Mouse (Mus musculus) liver, embryonic 16.5 days (tissue): ENCODE data around the gene Traf5. TPM values are rescaled to one million over a fixed set of nuclear protein-coding genes. Genes with fewer than 3 reads are reported as not detected.

ENCODE experiments used
- ATAC-seq: fragments of 200-750 bp; cut with Nextera tagmentation; 2 replicates; pipeline ENCODE4 v1.8.0; 2017; ENCODE audit warnings: low read depth, mild to moderate bottlenecking, moderate number of reproducible peaks, moderate library complexity
- H3K27ac ChIP-seq: fragments of 300-500 bp; sonication (generic); 2 replicates; pipeline ENCODE4 v1.5.1; 2014; ENCODE audit warnings: mild to moderate bottlenecking, low read length
- H3K27me3 ChIP-seq: fragments of 300-500 bp; sonication (generic); 2 replicates; pipeline ENCODE4 v1.6.1; 2014; ENCODE audit warnings: low read depth, low read length, mixed read lengths; ENCODE audit not compliant: control insufficient read depth, insufficient read depth
- H3K36me3 ChIP-seq: fragments of 300-500 bp; sonication (generic); 2 replicates; pipeline ENCODE4 v1.6.1; 2014; ENCODE audit warnings: mild to moderate bottlenecking; ENCODE audit not compliant: control insufficient read depth, insufficient read depth
- H3K4me1 ChIP-seq: fragments of 300-500 bp; sonication (generic); 2 replicates; pipeline ENCODE4 v1.6.1; 2014; ENCODE audit warnings: low read depth, low read length, mixed read lengths; ENCODE audit not compliant: control insufficient read depth
- H3K4me2 ChIP-seq: fragments of 300-500 bp; sonication (generic); 2 replicates; pipeline ENCODE4 v1.6.1; 2014; ENCODE audit warnings: low read depth, low read length, mixed read lengths
- H3K4me3 ChIP-seq: fragments of 300-500 bp; sonication (generic); 2 replicates; pipeline ENCODE4 v1.5.1; 2014; ENCODE audit warnings: low read depth, mild to moderate bottlenecking, low read length
- H3K9ac ChIP-seq: fragments of 300-500 bp; sonication (generic); 2 replicates; pipeline ENCODE4 v1.6.1; 2014; ENCODE audit warnings: low read depth, low read length
- H3K9me3 ChIP-seq: fragments of 300-500 bp; sonication (generic); replicated peaks from 2 replicates; pipeline ENCODE4 v1.6.1; 2016; ENCODE audit warnings: low read length; ENCODE audit not compliant: control insufficient read depth
- WGBS: fragments of 180-500 bp; shearing (Covaris S2); extraction: QIAGEN DNeasy Blood & Tissue Kit; methylation state at CpG from one replicate; pipeline ENCODE4 v1.1.7; 2014; ENCODE audit not compliant: insufficient replicate concordance; 5-methylcytosine and 5-hydroxymethylcytosine counted together
- microRNA-seq: library from miRNA; unstranded; fragments of <30 nt; microRNA quantifications from one replicate; pipeline ENCODE4, GENCODE M21; 2016
- polyA plus RNA-seq: library from polyadenylated mRNA; unstranded; fragments of >200 nt; fragmentation: Nextera tagmentation; extraction: Ambion mirVana; gene quantifications from 2 replicates; pipeline ENCODE4 v1.2.1, GENCODE M21; 2015

Gene Traf5
- polyA plus RNA-seq, 1 experiment from 2014 or later, result 5.3 TPM

- Histone ChIP-seq H3K4me1 (peaks cover 12% of the 10 kb centered on the region), H3K4me3 (peak overlapping the region; percentile 24; the same call in 1 of the 2 replicates), H3K36me3 (no peaks in the 10 kb centered on the region), H3K9me3 (no peaks in the 10 kb centered on the region), H3K9ac (no peak overlapping the region; the same call in 1 of the 2 replicates), H3K4me2 (peak overlapping the region; percentile 47), H3K27me3 (no peaks in the 10 kb centered on the region), H3K27ac (peak overlapping the region; percentile 68)
- 45% methylated on average over 3 of the region's 3 CpGs for WGBS
- ATAC-seq, result peak; percentile 45
Measured at GRCm38 (mm10) chr1:191956261-191956660, 136.1 kb downstream of the Traf5 start.

- Histone ChIP-seq H3K4me3 (no peak overlapping the region), H3K36me3 (no peaks in the 10 kb centered on the region), H3K9me3 (no peaks in the 10 kb centered on the region), H3K4me1 (peaks cover 12% of the 10 kb centered on the region), H3K27me3 (no peaks in the 10 kb centered on the region), H3K27ac (peak overlapping the region; percentile 25), H3K9ac (no peak overlapping the region), H3K4me2 (no peak overlapping the region)
- peak; percentile 35; the same call in 1 of the 2 replicates for ATAC-seq
- WGBS, result 19% methylated on average over 3 of the region's 3 CpGs
Measured at GRCm38 (mm10) chr1:191955101-191955500, 137.3 kb downstream of the Traf5 start.

GRCm38 (mm10) chr1:191952733-191953335 is 139.5 kb downstream of the Traf5 start:
- no peak overlapping the region for H3K4me2 ChIP-seq
- no peak overlapping the region for H3K27ac ChIP-seq
- ATAC-seq, result no peak
- no peak overlapping the region for H3K9ac ChIP-seq
- no peaks in the 10 kb centered on the region for H3K9me3 ChIP-seq
- no peaks in the 10 kb centered on the region for H3K27me3 ChIP-seq
- H3K4me3 ChIP-seq, result no peak overlapping the region
- no peaks in the 10 kb centered on the region for H3K36me3 ChIP-seq
- peaks cover 12% of the 10 kb centered on the region for H3K4me1 ChIP-seq
- WGBS, result 85% methylated on average over 11 of the region's 11 CpGs

- ATAC-seq, result no peak
- H3K36me3 ChIP-seq, result no peaks in the 10 kb centered on the region
Measured at GRCm38 (mm10) chr1:191950611-191951010, 141.7 kb downstream of the Traf5 start.

GRCm38 (mm10) chr1:191948600-191948999 is 143.8 kb downstream of the Traf5 start:
- Histone ChIP-seq H3K27me3 (no peaks in the 10 kb centered on the region), H3K9me3 (no peaks in the 10 kb centered on the region), H3K36me3 (no peaks in the 10 kb centered on the region), H3K9ac (no peak overlapping the region), H3K4me1 (0 out of 2 replicates have a peak, but pooled peaks cover 2% of the 10 kb centered on the region), H3K27ac (no peak overlapping the region), H3K4me2 (no peak overlapping the region), H3K4me3 (no peak overlapping the region)
- 72% methylated on average over 8 of the region's 8 CpGs for WGBS
- no peak for ATAC-seq

More at GRCm38 (mm10) chr1:191950611-191951010, 141.7 kb downstream of the Traf5 start:
- 53% methylated on average over 2 of the region's 2 CpGs for WGBS
- no peak overlapping the region for H3K9ac ChIP-seq
- H3K27ac ChIP-seq, result no peak overlapping the region
- peaks cover 6% of the 10 kb centered on the region for H3K4me1 ChIP-seq
- no peaks in the 10 kb centered on the region for H3K9me3 ChIP-seq
- no peaks in the 10 kb centered on the region for H3K27me3 ChIP-seq
- no peak overlapping the region for H3K4me2 ChIP-seq
- no peak overlapping the region for H3K4me3 ChIP-seq

- Histone ChIP-seq H3K27ac (no peak overlapping the region), H3K27me3 (no peaks in the 10 kb centered on the region), H3K9ac (no peak overlapping the region), H3K36me3 (no peaks in the 10 kb centered on the region), H3K9me3 (no peaks in the 10 kb centered on the region), H3K4me1 (0 out of 2 replicates have a peak, but pooled peaks cover 2% of the 10 kb centered on the region), H3K4me3 (no peak overlapping the region), H3K4me2 (no peak overlapping the region)
- 63% methylated on average over 8 of the region's 8 CpGs for WGBS
- ATAC-seq, result no peak
Measured at GRCm38 (mm10) chr1:191947796-191948195, 144.6 kb downstream of the Traf5 start.

Small RNA genes within 50 kb of the gene (microRNA-seq; reads per million reads assigned to microRNA genes)
- not detected for gene Mir3473c

Other genes starting within 250 kb of the Traf5 start
- gene Slc30a1, start 185.8 kb downstream of the Traf5 start, polyA plus RNA-seq, result 0.86 and 1.1 TPM in 2 replicates
- gene Rd3, start 115.2 kb downstream of the Traf5 start, polyA plus RNA-seq, result 0.04 and 0.18 TPM in 2 replicates
- gene Rcor3, start 45.5 kb upstream of the Traf5 start, polyA plus RNA-seq, result 7.0 and 8.6 TPM in 2 replicates
- not detected in 2 replicates for gene Kcnh1, start 98.2 kb upstream of the Traf5 start, polyA plus RNA-seq